10 mouse cellular contexts compared by ENCODE assay signal in the genomic region with DNA sequence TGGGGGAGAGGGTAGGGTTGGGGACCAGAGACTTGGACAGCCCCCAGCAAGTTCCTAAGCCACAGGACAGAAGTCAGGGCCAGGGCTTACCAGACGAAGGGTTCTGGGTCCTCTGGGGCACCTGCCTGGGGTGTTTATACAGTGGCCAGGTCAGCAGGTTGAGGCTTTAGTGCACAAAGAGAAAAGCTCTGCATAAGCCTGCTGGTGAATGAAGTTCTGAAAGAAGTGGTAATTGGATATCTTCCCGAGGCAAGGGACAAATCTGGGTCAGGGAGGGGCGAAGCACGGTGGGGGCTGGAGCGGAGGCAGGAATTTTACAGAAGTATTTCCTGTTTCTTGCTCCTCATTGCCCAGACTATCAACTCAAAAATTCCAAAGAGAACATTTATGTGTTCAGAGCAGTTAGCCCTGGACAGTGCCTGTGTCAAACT. TPM values are rescaled to one million over a fixed set of nuclear protein-coding genes. Genes with fewer than 3 reads are reported as not detected.
DNase-seq lines count a peak whose midpoint lies in the region; ATAC-seq and TF ChIP-seq lines count a peak whose summit lies in the region.
"Had no signal": no experiment of that assay in that cellular context is flagged by ENCODE, and none has a peak within 500 bp of the region (broad histone marks: within the 10 kb centered on the region; RNA-seq: fewer than 3 reads in every experiment).

No protein-coding gene starts in this region.

- no peak for TF ChIP-seq POLR2A in CH12.LX (IDR thresholded peaks at IDR 0.05; ENCODE audit: low read depth, low read length)

- TF ChIP-seq EP300 in CH12.LX (IDR thresholded peaks at IDR 0.05; ENCODE audit: low read length): no peak

- no peak for TF ChIP-seq CTCF in CH12.LX (conservative IDR thresholded peaks at IDR 0.05 in 1 of 2, IDR thresholded peaks at IDR 0.05 in 1 of 2; ENCODE audit: low read depth in 2 of 2, low read length in 2 of 2)

- dilution Hi-C loops in CH12.LX (cut with MboI; ENCODE audit: extremely low pct_ligation_motif_present, extremely low pct_unique_long_range_greater_than_20kb, low sequenced_read_pairs): no loop called here

- no peak for TF ChIP-seq RAD21 in CH12.LX (IDR thresholded peaks at IDR 0.05; ENCODE audit: low read depth, low read length)

- H3K27ac ChIP-seq in CH12.LX (ENCODE audit: insufficient read depth, low read depth): no peak overlapping the region
- no peak overlapping the region for H3K27ac ChIP-seq in embryonic facial prominence, embryonic 13.5 days
- H3K27ac ChIP-seq: hindbrain, embryonic 15.5 days; midbrain, embryonic 12.5 days had no signal

- peak; percentile 12 for DNase-seq in CH12.LX (ENCODE audit: extremely low read depth)
- DNase-seq in heart, postnatal 4 days: peak; percentile 51
- peak; percentile 57 to 65 for DNase-seq in lung, adult 18-20 months
- no peak for DNase-seq in right cerebral cortex, adult 2 months (ENCODE audit: low spot score in 2 of 2)
- DNase-seq in layer of hippocampus, adult 9-10 months (ENCODE audit: low spot score): no peak
- no peak for DNase-seq in cerebellum, postnatal 36 days

- H3K4me3 ChIP-seq in CH12.LX (replicated peaks in 1 of 3; ENCODE audit: low read depth in 2 of 3, low read length in 2 of 3, poor library complexity in 1 of 3): no peak overlapping the region
- no peak overlapping the region for H3K4me3 ChIP-seq in embryonic facial prominence, embryonic 13.5 days
- H3K4me3 ChIP-seq: hindbrain, embryonic 15.5 days; midbrain, embryonic 12.5 days had no signal

- no peak for ATAC-seq in embryonic facial prominence, embryonic 13.5 days (ENCODE audit: insufficient number of reproducible peaks, insufficient read depth, low FRiP score, low TSS enrichment, low read depth)
- no peak for ATAC-seq in inflammation-experienced regulatory T-cells, adult 6 months

- H3K9ac ChIP-seq in CH12.LX (ENCODE audit: insufficient read depth, low read depth): no peak overlapping the region
- H3K9ac ChIP-seq in embryonic facial prominence, embryonic 13.5 days: 0 out of 2 replicates have a peak overlapping the region, but pooled peaks have one; percentile 21
- H3K9ac ChIP-seq: hindbrain, embryonic 15.5 days; midbrain, embryonic 12.5 days had no signal

- H3K4me1 ChIP-seq in CH12.LX (ENCODE audit: control insufficient read depth in 1 of 2, insufficient read depth in 2 of 2): peaks cover 11 to 36% of the 10 kb centered on the region in 2 experiments
- H3K4me1 ChIP-seq in embryonic facial prominence, embryonic 13.5 days: peaks cover 14% of the 10 kb centered on the region
- H3K4me1 ChIP-seq: hindbrain, embryonic 15.5 days had no signal

- 0 out of 2 replicates have a peak overlapping the region, but pooled peaks have one; percentile 2 for H3K4me2 ChIP-seq in CH12.LX (ENCODE audit: insufficient read depth, low read depth, poor library complexity, severe bottlenecking)
- H3K4me2 ChIP-seq in embryonic facial prominence, embryonic 13.5 days: no peak overlapping the region
- H3K4me2 ChIP-seq: hindbrain, embryonic 15.5 days; midbrain, embryonic 12.5 days had no signal

- 7% methylated on average over 5 of the region's 5 CpGs for WGBS in embryonic facial prominence, embryonic 13.5 days

- in situ Hi-C loops in CH12.LX (cut with MboI; ENCODE audit: low pct_ligation_motif_present, low pct_unique_long_range_greater_than_20kb, low sequenced_read_pairs): no loop called here

- H3K9me3 ChIP-seq in CH12.LX (replicated peaks; ENCODE audit: low read length): no peaks in the 10 kb centered on the region
- no peaks in the 10 kb centered on the region for H3K9me3 ChIP-seq in embryonic facial prominence, embryonic 13.5 days
- H3K9me3 ChIP-seq: hindbrain, embryonic 15.5 days; midbrain, embryonic 12.5 days had no signal

- H3K27me3 ChIP-seq in CH12.LX (replicated peaks): peaks cover 10% of the 10 kb centered on the region
- H3K27me3 ChIP-seq in embryonic facial prominence, embryonic 13.5 days: no peaks in the 10 kb centered on the region
- H3K27me3 ChIP-seq: hindbrain, embryonic 15.5 days; midbrain, embryonic 12.5 days had no signal

- no peaks in the 10 kb centered on the region for H3K79me2 ChIP-seq in CH12.LX (replicated peaks; ENCODE audit: control insufficient read depth, extremely low read depth, insufficient read depth, poor library complexity, severe bottlenecking)

- H3K36me3 ChIP-seq in CH12.LX (replicated peaks in 1 of 2; ENCODE audit: control insufficient read depth in 1 of 2, insufficient read depth in 1 of 2, low read length in 1 of 2): no peaks in the 10 kb centered on the region
- H3K36me3 ChIP-seq in embryonic facial prominence, embryonic 13.5 days: no peaks in the 10 kb centered on the region
- H3K36me3 ChIP-seq: hindbrain, embryonic 15.5 days; midbrain, embryonic 12.5 days had no signal

TF ChIP-seq in CH12.LX, 34 proteins besides CTCF, POLR2A, EP300 and RAD21:
- TF ChIP-seq BHLHE40 (IDR thresholded peaks at IDR 0.05; ENCODE audit: low read depth, low read length) (no peak), KAT2A (IDR thresholded peaks at IDR 0.05; ENCODE audit: insufficient replicate concordance, low read length) (no peak), MXI1 (IDR thresholded peaks at IDR 0.05; ENCODE audit: low read depth, low read length) (no peak), MEF2A (IDR thresholded peaks at IDR 0.05; ENCODE audit: borderline replicate concordance, low read depth, low read length) (no peak), UBTF (IDR thresholded peaks at IDR 0.05; ENCODE audit: low read depth, low read length) (no peak), E2F4 (IDR thresholded peaks at IDR 0.05; ENCODE audit: insufficient replicate concordance, low read depth, low read length) (no peak), MAZ (IDR thresholded peaks at IDR 0.05; ENCODE audit: low read depth, low read length) (no peak), IRF4 (IDR thresholded peaks at IDR 0.05; ENCODE audit: low read depth, low read length) (no peak)

RNA-seq across cellular contexts. Expression of a gene that starts 38.4 kb away (rescaled TPM):
- total RNA-seq in CH12.LX (2012; rRNA removed): not detected in 2 replicates
- not detected in 2 replicates for total RNA-seq in CH12.LX (2014; rRNA removed)
- not detected in 2 replicates for polyA plus RNA-seq in CH12.LX (2012; ENCODE audit: insufficient read length, low read depth)
- polyA plus RNA-seq in embryonic facial prominence, embryonic 13.5 days (2015; fragmentation: Nextera tagmentation; extraction: Ambion mirVana): 0.22 TPM in 1 of 2 replicates, not detected in the other
- total RNA-seq in heart, postnatal 4 days (2021): not detected
- not detected for polyA plus RNA-seq in inflammation-experienced regulatory T-cells, adult 6 months (2017; shearing (Covaris generic))
- polyA plus RNA-seq: hindbrain, embryonic 15.5 days; midbrain, embryonic 12.5 days had no signal

Comparison
In these comparisons a context has a peak if more than half of its experiments do, and no peak if none do; other contexts are left out.
1. DNase-seq: peak in CH12.LX (single experiment), heart, postnatal 4 days (single experiment) and lung, adult 18-20 months (2 of 2); none in right cerebral cortex, adult 2 months (0 of 2), layer of hippocampus, adult 9-10 months (single experiment) and cerebellum, postnatal 36 days (0 of 2).